Mouse (Mus musculus) stomach, postnatal 0 days (tissue): Measurements from ENCODE around the gene Med16.

Experiments used
- CTCF ChIP-seq: IDR thresholded peaks from 2 replicates; pipeline ENCODE4 v1.5.1; 2016; ENCODE audit warnings: antibody characterized with exemption, low read depth, mild to moderate bottlenecking, moderate library complexity
- EP300 ChIP-seq: optimal IDR thresholded peaks from 2 replicates; pipeline ENCODE3; 2016; ENCODE audit warnings: antibody characterized with exemption

DNA sequence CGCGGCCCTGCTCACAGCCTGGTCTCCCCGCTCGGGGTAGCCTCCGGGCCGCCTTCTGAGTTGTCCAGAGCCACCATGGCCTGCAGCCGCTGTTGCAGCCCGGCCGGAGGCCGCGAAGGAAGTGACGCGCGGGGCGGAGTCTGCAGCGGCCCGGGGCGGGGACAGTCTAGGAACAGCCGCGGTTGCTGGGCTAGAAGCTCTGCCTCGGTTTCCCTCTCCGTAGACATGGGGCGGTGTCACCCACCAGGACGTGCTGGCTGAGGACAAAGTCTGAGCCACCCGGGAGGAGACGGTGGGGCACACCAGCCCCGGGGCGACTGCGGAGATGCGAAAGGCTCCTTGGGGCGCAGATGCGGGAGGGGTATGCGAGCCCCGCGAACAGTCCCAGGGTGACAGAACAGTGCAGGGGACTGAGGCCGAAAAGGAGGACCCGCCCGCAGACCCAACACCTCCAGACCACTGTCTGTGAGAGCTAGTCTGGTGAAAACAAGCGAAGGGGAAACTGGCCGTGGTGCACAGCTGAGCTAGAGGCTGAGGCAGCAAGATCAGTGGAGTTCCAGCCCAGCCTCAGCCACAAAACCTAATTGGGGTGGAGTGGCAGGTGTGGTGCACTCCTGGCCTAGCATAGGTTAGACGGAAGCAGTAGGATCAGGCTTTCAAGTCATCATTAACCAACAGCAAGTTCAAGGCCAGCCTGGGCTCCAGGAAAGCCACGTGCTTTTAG lies 8.2 kb upstream of the Med16 start, which contains the start of gene Kiss1r:
- TF ChIP-seq EP300 (no peak), CTCF (no peak)
